Mouse (Mus musculus) small intestine, adult 2 months (tissue): ENCODE measurements around the gene Hoxb8.

Experiments used
- CTCF ChIP-seq: fragments of 200-500 bp; IDR thresholded peaks from 2 replicates; pipeline ENCODE4 v1.5.1; 2012; ENCODE audit warnings: low read depth, mild to moderate bottlenecking, control low read depth, inconsistent platforms, low read length, moderate library complexity, mixed read lengths; ENCODE audit not compliant: insufficient replicate concordance, insufficient read length; ENCODE audit errors: extremely low read depth
- POLR2A ChIP-seq: fragments of 200-500 bp; IDR thresholded peaks from 2 replicates; pipeline ENCODE4 v1.6.1; 2012; ENCODE audit warnings: low read depth, mild to moderate bottlenecking, control low read depth, inconsistent platforms, low read length, moderate library complexity

DNA sequence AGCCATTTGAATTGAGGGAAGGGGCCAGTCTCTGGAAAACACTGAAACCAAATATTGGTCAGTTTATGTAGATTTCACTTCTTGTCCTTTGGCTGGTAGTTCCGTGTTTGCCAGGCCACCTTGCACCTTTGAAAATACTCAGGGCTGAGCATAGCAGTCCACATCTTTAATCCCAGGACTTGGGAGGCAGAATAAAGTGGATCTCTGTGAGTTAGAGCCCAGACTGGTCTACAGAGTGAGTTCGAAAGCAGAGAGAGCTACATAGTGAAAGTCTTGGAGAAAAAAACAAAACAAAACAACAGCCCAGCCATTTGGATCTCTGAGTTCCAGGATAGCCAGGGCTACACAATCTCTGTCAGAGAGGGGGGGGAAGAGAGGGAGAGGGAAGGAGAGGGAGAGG lies 24.6 kb upstream of the Hoxb8 start:
- TF ChIP-seq POLR2A, result no peak
- no peak for TF ChIP-seq CTCF
